Mouse (Mus musculus): ENCODE data around the gene Grik4.

- TF ChIP-seq MEF2A (IDR thresholded peaks at IDR 0.05; ENCODE audit: borderline replicate concordance, low read depth, low read length) (no peak), MYC (IDR thresholded peaks at IDR 0.05; ENCODE audit: low read depth, low read length) (no peak), CTCF (conservative IDR thresholded peaks at IDR 0.05 in 1 of 2, IDR thresholded peaks at IDR 0.05 in 1 of 2; ENCODE audit: low read depth in 2 of 2, low read length in 2 of 2) (no peak), KAT2A (IDR thresholded peaks at IDR 0.05; ENCODE audit: insufficient replicate concordance, low read length) (no peak), USF1 (IDR thresholded peaks at IDR 0.05; ENCODE audit: low read depth, low read length) (no peak), IRF4 (IDR thresholded peaks at IDR 0.05; ENCODE audit: low read depth, low read length) (no peak), POLR2A (IDR thresholded peaks at IDR 0.05; ENCODE audit: low read depth, low read length) (no peak), SIN3A (IDR thresholded peaks at IDR 0.05; ENCODE audit: low read length) (no peak), ZC3H11A (IDR thresholded peaks at IDR 0.05; ENCODE audit: low read depth, low read length) (no peak), ETS1 (conservative IDR thresholded peaks at IDR 0.05; ENCODE audit: low read depth, low read length) (no peak), USF2 (conservative IDR thresholded peaks at IDR 0.05; ENCODE audit: low read depth, low read length) (no peak), TCF12 (IDR thresholded peaks at IDR 0.05; ENCODE audit: low read depth, low read length) (no peak)
These were observed 160.9 kb downstream of the Grik4 start for GRCm38 (mm10) chr9:42783248-42783903.

All from CH12.LX (cell line).